Mouse (Mus musculus) limb, embryonic 12.5 days (tissue): Measurements from ENCODE around the gene Dynll1. TPM values are rescaled to one million over a fixed set of nuclear protein-coding genes. Genes with fewer than 3 reads are reported as not detected.

Source experiments
- ATAC-seq: fragments of 200-750 bp; cut with Nextera tagmentation; 2 replicates; pipeline ENCODE4 v1.8.0; 2017; ENCODE audit warnings: low read depth, moderate TSS enrichment; ENCODE audit not compliant: insufficient number of reproducible peaks, insufficient read depth, low FRiP score, low TSS enrichment
- H3K27ac ChIP-seq: fragments of 300-500 bp; sonication (generic); 2 replicates; pipeline ENCODE4 v1.5.1; 2016; ENCODE audit warnings: mild to moderate bottlenecking, moderate library complexity
- H3K27me3 ChIP-seq: fragments of 300-500 bp; sonication (generic); 2 replicates; pipeline ENCODE4 v1.6.1; 2016; ENCODE audit warnings: mild to moderate bottlenecking, moderate library complexity
- H3K36me3 ChIP-seq: fragments of 300-500 bp; sonication (generic); 2 replicates; pipeline ENCODE4 v1.6.1; 2016; ENCODE audit warnings: mild to moderate bottlenecking, moderate library complexity
- H3K4me1 ChIP-seq: fragments of 300-500 bp; sonication (generic); replicated peaks from 2 replicates; pipeline ENCODE4 v1.6.1; 2016
- H3K4me2 ChIP-seq: fragments of 300-500 bp; sonication (generic); 2 replicates; pipeline ENCODE4 v1.6.1; 2016; ENCODE audit warnings: mild to moderate bottlenecking, moderate library complexity
- H3K4me3 ChIP-seq: fragments of 300-500 bp; sonication (generic); replicated peaks from 2 replicates; pipeline ENCODE4 v1.5.1; 2016; ENCODE audit warnings: mild to moderate bottlenecking
- H3K9ac ChIP-seq: fragments of 300-500 bp; sonication (generic); replicated peaks from 2 replicates; pipeline ENCODE4 v1.6.1; 2016; ENCODE audit warnings: mild to moderate bottlenecking, moderate library complexity
- H3K9me3 ChIP-seq: fragments of 300-500 bp; sonication (generic); 2 replicates; pipeline ENCODE4 v1.6.1; 2016; ENCODE audit warnings: mild to moderate bottlenecking, moderate library complexity
- WGBS: fragments of 180-500 bp; shearing (Covaris S2); methylation state at CpG from one replicate; pipeline ENCODE4 v1.1.7; 2016; 5-methylcytosine and 5-hydroxymethylcytosine counted together
- polyA plus RNA-seq: library from polyadenylated mRNA; unstranded; fragments of >200 nt; fragmentation: Nextera tagmentation; extraction: Ambion mirVana; gene quantifications from 2 replicates; pipeline ENCODE4 v1.2.1, GENCODE M21; 2016

Gene Dynll1
- polyA plus RNA-seq = 1,818 and 1,898 TPM in 2 replicates

DNA sequence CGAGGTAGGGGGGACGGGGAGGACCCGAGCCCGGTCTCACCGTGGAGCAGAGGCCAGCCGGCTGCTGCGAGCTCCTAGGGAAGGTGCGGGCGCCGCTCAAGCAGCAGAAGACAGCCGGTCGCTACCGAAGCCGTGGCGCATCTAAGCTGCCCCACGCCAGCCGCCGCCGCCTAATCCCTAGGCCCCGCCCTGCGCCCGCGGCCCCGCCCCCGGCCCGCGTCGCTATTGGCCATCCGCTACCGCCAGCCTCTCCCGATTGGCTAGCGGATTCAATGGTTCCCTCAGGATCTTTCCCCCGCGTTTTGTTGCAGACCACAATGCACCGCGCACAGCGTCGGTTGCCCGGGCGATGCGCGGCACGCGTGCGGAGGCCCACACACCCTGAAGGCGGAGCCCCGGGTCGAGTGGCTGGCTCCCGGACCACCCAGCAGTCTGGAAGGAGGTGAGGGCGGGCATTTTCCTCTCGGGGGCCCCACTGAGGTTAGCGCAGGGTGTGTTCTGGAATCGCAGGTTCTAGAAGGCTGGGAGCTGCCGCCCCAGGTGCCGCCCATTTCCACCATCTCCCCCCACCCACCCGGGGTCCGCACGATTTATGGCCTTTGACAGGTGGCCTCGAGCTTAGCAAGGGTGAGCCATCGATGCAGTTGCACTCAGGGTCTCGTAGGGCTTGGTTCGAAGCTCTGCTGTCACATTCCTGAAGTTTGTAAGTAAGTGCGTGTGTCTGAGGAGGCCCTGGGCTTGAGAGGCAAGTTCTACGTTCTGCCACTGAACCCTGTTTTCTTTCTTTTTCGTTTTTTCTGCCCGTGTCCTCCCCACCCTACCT, at the start of gene Dynll1:
Gene Dynll1, minus strand, starts transcription at position 208 of the 823 bp plus-strand sequence.
- peak; percentile 98 for ATAC-seq
- H3K36me3 ChIP-seq = peaks cover 36% of the 10 kb centered on the region
- H3K27me3 ChIP-seq = no peaks in the 10 kb centered on the region
- peak within 1 kb of the TSS; percentile 85 for H3K9ac ChIP-seq
- WGBS = under 1% methylated on average over 62 of the region's 66 CpGs
- peak within 1 kb of the TSS; percentile 77 for H3K4me3 ChIP-seq
- H3K4me1 ChIP-seq = peaks cover 30% of the 10 kb centered on the region
- peak within 1 kb of the TSS; percentile 93 for H3K27ac ChIP-seq
- no peaks in the 10 kb centered on the region for H3K9me3 ChIP-seq
- H3K4me2 ChIP-seq = peak within 1 kb of the TSS; percentile 78

GRCm38 (mm10) chr5:115349225-115349555, 48.4 kb upstream of the Dynll1 start:
- peaks cover 15% of the 10 kb centered on the region for H3K4me1 ChIP-seq
- H3K4me3 ChIP-seq = peak overlapping the region; percentile 93
- H3K9ac ChIP-seq = peak overlapping the region; percentile 83
- ATAC-seq = peak; percentile 5
- WGBS = under 1% methylated on average over 18 of the region's 18 CpGs
- H3K27ac ChIP-seq = peak overlapping the region; percentile 78
- peak overlapping the region; percentile 96 for H3K4me2 ChIP-seq
- peaks cover 27% of the 10 kb centered on the region for H3K36me3 ChIP-seq
- no peaks in the 10 kb centered on the region for H3K27me3 ChIP-seq
- H3K9me3 ChIP-seq = 0 out of 2 replicates have a peak, but pooled peaks cover 5% of the 10 kb centered on the region

GRCm38 (mm10) chr5:115348546-115349224, 47.9 kb upstream of the Dynll1 start, which contains the start of gene Cox6a1:
Cox6a1 (minus strand) TSS chr5:115348981.
- H3K4me1 ChIP-seq = peaks cover 15% of the 10 kb centered on the region
- peaks cover 32% of the 10 kb centered on the region for H3K36me3 ChIP-seq
- peak within 1 kb of the TSS; percentile 93 for H3K4me3 ChIP-seq
- H3K9ac ChIP-seq = peak within 1 kb of the TSS; percentile 83
- whole genome bisulfite sequencing = under 1% methylated on average over 71 of the region's 74 CpGs
- H3K27me3 ChIP-seq = no peaks in the 10 kb centered on the region
- H3K27ac ChIP-seq = peak within 1 kb of the TSS; percentile 78
- 0 out of 2 replicates have a peak, but pooled peaks cover 5% of the 10 kb centered on the region for H3K9me3 ChIP-seq
- H3K4me2 ChIP-seq = peak within 1 kb of the TSS; percentile 96
- ATAC-seq = peak; percentile 80

DNA sequence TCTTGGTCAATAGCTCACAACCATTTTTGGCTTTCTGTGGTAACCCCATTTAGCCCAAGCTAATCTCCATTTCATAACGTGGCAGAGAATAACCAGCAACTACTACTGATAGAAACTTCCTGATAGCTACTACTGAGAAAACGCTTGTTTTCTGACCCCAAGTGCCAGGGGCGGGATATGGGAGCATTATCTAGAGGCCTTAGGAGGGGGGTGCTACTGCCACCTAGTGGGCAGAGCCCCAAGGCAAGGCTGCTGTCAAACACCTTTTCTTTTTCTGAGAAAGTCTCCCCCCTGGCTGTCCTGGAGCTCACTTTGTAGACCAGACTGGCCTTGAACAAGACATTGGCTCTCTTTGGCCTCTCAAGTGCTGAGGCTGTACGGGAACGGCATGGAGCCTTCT, 46.8 kb upstream of the Dynll1 start:
- no peak overlapping the region for H3K9ac ChIP-seq

GRCm38 (mm10) chr5:115341314-115342165, 40.7 kb upstream of the Dynll1 start:
- WGBS = 13% methylated on average over 36 of the region's 36 CpGs
- peak overlapping the region; percentile 89 for H3K9ac ChIP-seq
- peak overlapping the region; percentile 87 for H3K4me3 ChIP-seq
- H3K27me3 ChIP-seq = no peaks in the 10 kb centered on the region
- H3K9me3 ChIP-seq = no peaks in the 10 kb centered on the region
- peaks cover 47% of the 10 kb centered on the region for H3K36me3 ChIP-seq
- peak overlapping the region; percentile 78 for H3K4me2 ChIP-seq
- ATAC-seq = peak; percentile 30; the same call in 1 of the 2 replicates
- H3K27ac ChIP-seq = 0 out of 2 replicates have a peak overlapping the region, but pooled peaks have one; percentile 7
- H3K4me1 ChIP-seq = peaks cover 20% of the 10 kb centered on the region

More for the DNA sequence above, 46.8 kb upstream of the Dynll1 start:
- WGBS = under 1% methylated on average over 5 of the region's 5 CpGs
- peaks cover 15% of the 10 kb centered on the region for H3K4me1 ChIP-seq
- peak overlapping the region; percentile 96 for H3K4me2 ChIP-seq
- no peak for ATAC-seq
- no peak overlapping the region for H3K27ac ChIP-seq
- peaks cover 43% of the 10 kb centered on the region for H3K36me3 ChIP-seq
- H3K27me3 ChIP-seq = no peaks in the 10 kb centered on the region
- H3K9me3 ChIP-seq = 0 out of 2 replicates have a peak, but pooled peaks cover 5% of the 10 kb centered on the region
- peak overlapping the region; percentile 93 for H3K4me3 ChIP-seq

DNA sequence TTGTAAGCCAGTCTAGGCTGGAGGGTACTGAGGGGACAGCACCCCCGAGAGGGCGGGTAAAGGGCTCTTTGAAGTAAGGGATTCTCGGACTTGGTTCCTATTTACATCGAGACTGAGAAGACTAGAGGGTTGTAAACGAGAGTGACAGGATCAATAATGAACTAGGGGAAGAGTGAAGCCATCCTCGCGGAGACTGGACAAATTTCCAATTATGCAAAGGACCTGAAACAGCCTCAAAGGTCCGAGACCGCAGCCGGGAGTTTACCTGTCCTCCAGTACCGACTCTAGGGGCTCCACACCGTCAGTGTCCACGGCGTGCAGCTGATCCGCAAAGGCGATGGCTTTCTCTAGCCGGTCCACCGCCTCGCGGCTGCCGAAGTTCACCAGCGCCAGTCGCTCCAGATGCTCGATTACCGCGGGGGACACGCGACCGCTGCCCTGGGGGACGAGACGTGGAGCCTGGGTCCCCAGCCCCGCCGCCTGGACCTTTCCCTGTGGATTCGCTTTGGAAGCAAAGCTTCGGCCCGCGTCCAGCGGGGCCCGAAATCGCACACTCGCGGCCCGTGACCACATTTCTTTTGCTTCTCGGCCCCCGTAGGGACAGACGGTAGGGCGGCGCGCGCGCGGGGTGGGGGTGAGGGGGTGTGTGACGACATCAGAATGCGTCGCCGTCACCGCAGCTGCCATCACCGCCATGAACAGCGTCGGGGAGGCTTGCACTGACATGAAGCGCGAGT, 39.9 kb upstream of the Dynll1 start, which contains the start of the genes Gatc and Triap1:
Gene Gatc, minus strand, starts transcription at position 602 of the 737 bp plus-strand sequence.
Gene Triap1, plus strand, starts transcription at position 649 of the 737 bp plus-strand sequence.
- ATAC-seq = peak; percentile 80
- Histone ChIP-seq H3K27ac (peak within 1 kb of the TSS; percentile 83), H3K9me3 (no peaks in the 10 kb centered on the region), H3K4me3 (peak within 1 kb of the TSS; percentile 87), H3K27me3 (no peaks in the 10 kb centered on the region), H3K36me3 (peaks cover 48% of the 10 kb centered on the region), H3K4me1 (peaks cover 20% of the 10 kb centered on the region), H3K4me2 (peak within 1 kb of the TSS; percentile 78), H3K9ac (peak within 1 kb of the TSS; percentile 89)
- under 1% methylated on average over 62 of the region's 62 CpGs for WGBS

DNA sequence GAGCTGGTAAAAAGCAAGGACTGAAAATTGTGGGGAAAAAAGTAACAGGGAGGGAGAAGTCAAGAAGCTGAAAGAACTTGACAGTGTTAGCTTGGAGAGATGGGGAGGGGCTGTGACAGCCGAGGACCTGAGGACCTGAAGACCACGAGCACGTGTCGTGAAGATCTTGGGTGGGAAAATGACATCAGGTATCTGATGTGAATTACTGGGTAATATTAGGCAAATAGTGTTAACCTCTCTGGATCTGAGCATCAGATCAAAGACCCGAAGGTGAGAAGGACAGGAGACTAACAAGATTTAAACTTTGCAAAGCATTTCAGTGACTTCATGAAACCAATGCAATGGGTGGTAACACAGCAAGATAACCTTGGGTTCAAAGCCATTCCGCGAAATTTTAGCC, 39.2 kb upstream of the Dynll1 start:
- H3K4me3 ChIP-seq = peak overlapping the region; percentile 87
- H3K9me3 ChIP-seq = no peaks in the 10 kb centered on the region
- no peak for ATAC-seq
- 25% methylated on average over 7 of the region's 7 CpGs for WGBS
- no peaks in the 10 kb centered on the region for H3K27me3 ChIP-seq
- H3K4me1 ChIP-seq = peaks cover 20% of the 10 kb centered on the region
- peak overlapping the region; percentile 78 for H3K4me2 ChIP-seq
- peaks cover 48% of the 10 kb centered on the region for H3K36me3 ChIP-seq
- no peak overlapping the region for H3K27ac ChIP-seq
- H3K9ac ChIP-seq = no peak overlapping the region; the same call in 1 of the 2 replicates

DNA sequence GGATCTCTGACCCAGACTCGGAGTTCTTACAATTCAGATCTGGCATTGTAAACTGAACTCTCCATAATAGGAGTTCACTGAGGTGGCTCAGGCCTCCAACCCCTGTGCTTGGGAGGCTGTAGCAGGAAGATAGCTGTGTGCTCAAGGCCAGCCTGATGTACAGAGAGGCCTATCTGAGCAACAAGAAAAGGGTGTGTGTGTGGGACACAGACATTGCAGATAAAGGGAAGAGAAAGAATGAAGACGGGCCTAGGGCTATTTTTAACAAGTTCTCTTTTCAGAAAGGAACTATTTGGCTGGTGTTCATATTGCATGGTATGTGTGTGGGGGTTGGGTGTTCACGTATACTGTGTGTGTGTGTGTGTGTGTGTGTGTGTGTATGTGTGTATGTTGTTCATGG, 32.8 kb upstream of the Dynll1 start:
- H3K4me2 ChIP-seq = no peak overlapping the region
- peaks cover 75% of the 10 kb centered on the region for H3K36me3 ChIP-seq
- no peaks in the 10 kb centered on the region for H3K9me3 ChIP-seq

GRCm38 (mm10) chr5:115330955-115331354, 30.2 kb upstream of the Dynll1 start:
- H3K4me1 ChIP-seq = peaks cover 23% of the 10 kb centered on the region

More for the DNA sequence above, 32.8 kb upstream of the Dynll1 start:
- WGBS = 88% methylated on average over 3 of the region's 3 CpGs
- Histone ChIP-seq H3K4me1 (peaks cover 13% of the 10 kb centered on the region), H3K4me3 (no peak overlapping the region), H3K9ac (no peak overlapping the region), H3K27me3 (no peaks in the 10 kb centered on the region), H3K27ac (no peak overlapping the region)
- ATAC-seq = no peak

More at GRCm38 (mm10) chr5:115330955-115331354, 30.2 kb upstream of the Dynll1 start:
- WGBS = 91% methylated on average over 9 of the region's 9 CpGs
- H3K27me3 ChIP-seq = no peaks in the 10 kb centered on the region
- H3K27ac ChIP-seq = no peak overlapping the region
- peaks cover 66% of the 10 kb centered on the region for H3K36me3 ChIP-seq
- no peak overlapping the region for H3K4me2 ChIP-seq
- no peak overlapping the region for H3K9ac ChIP-seq
- ATAC-seq = no peak
- H3K4me3 ChIP-seq = no peak overlapping the region
- H3K9me3 ChIP-seq = no peaks in the 10 kb centered on the region
